Mouse (Mus musculus): ENCODE measurements around the gene Mapk6.

DNA sequence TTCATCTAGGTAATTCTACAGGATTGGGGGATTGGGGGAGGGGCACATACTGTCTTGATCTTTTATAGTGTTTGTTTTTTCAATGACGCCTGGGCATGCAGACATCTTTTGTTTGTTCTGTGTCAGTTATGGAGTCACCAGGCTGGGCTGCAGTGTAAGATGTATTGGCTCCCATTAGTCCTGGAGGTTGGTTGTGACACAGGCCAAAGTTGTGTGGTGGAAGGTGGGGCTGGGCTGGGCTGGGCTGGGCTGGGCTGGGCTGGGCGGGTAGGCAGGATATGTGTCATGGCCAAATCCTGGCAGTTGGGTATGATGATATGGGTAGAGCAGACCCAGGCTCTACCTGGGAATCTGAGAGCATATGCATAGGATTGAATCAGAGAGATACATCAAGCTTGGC, 31.0 kb downstream of the Mapk6 start:
- TF ChIP-seq CTCF (IDR thresholded peaks at IDR 0.05; ENCODE audit: low read depth) (no peak), EP300 (optimal IDR thresholded peaks at IDR 0.05) (no peak)
